Mouse (Mus musculus) adrenal gland, postnatal 25 days (tissue): ENCODE results near the gene 9230102O04Rik. TPM values are rescaled to one million over a fixed set of nuclear protein-coding genes. Genes with fewer than 3 reads are reported as not detected.

Source experiments
- DNase-seq: peaks from one replicate; pipeline ENCODE4 v3.0.0; 2021; ENCODE audit warnings: mixed read lengths
- total RNA-seq: library from RNA; stranded (reverse); gene quantifications from 2 replicates; pipeline ENCODE4 v1.2.3, GENCODE M21; 2021

9230102O04Rik gene
- total RNA-seq, 1 experiment from 2014 or later = not detected

GRCm38 (mm10) chr2:9885217-9885770, 4.0 kb downstream of the 9230102O04Rik start:
- DNase-seq = no peak

GRCm38 (mm10) chr2:9884533-9885216, 4.7 kb downstream of the 9230102O04Rik start:
- no peak for DNase-seq

- DNase-seq = no peak
These were observed 5.4 kb downstream of the 9230102O04Rik start for GRCm38 (mm10) chr2:9883803-9884532.

GRCm38 (mm10) chr2:9882926-9883802, 6.2 kb downstream of the 9230102O04Rik start:
- DNase-seq = no peak

GRCm38 (mm10) chr2:9882371-9882925, 6.9 kb downstream of the 9230102O04Rik start:
- peak; percentile 50 for DNase-seq

- no peak for DNase-seq
These were observed 7.7 kb downstream of the 9230102O04Rik start for GRCm38 (mm10) chr2:9881611-9882023.

GRCm38 (mm10) chr2:9881051-9881591, 8.2 kb downstream of the 9230102O04Rik start, which contains the start of gene 4930412O13Rik:
TSS of gene 4930412O13Rik (plus strand) at chr2:9881252.
- DNase-seq = no peak

- no peak for DNase-seq
These were observed 9.1 kb downstream of the 9230102O04Rik start for GRCm38 (mm10) chr2:9880271-9880670.

- DNase-seq = peak; percentile 93
These were observed 9.8 kb downstream of the 9230102O04Rik start for GRCm38 (mm10) chr2:9879493-9879892.

- DNase-seq = peak; percentile 28
These were observed 10.2 kb downstream of the 9230102O04Rik start for GRCm38 (mm10) chr2:9879092-9879491.

- peak; percentile 51 for DNase-seq
These were observed 10.7 kb downstream of the 9230102O04Rik start for GRCm38 (mm10) chr2:9878564-9879081.

- DNase-seq = no peak
These were observed 11.3 kb downstream of the 9230102O04Rik start for GRCm38 (mm10) chr2:9877966-9878563.

- DNase-seq = peak; percentile 30
These were observed 12.0 kb downstream of the 9230102O04Rik start for GRCm38 (mm10) chr2:9877326-9877690.

- DNase-seq = no peak
These were observed 12.6 kb downstream of the 9230102O04Rik start for GRCm38 (mm10) chr2:9876621-9877325.

GRCm38 (mm10) chr2:9875676-9876357, 13.5 kb downstream of the 9230102O04Rik start:
- DNase-seq = no peak

- no peak for DNase-seq
These were observed 14.1 kb downstream of the 9230102O04Rik start for GRCm38 (mm10) chr2:9875220-9875619.

GRCm38 (mm10) chr2:9874467-9875219, 14.7 kb downstream of the 9230102O04Rik start:
- no peak for DNase-seq

GRCm38 (mm10) chr2:9873757-9874156, 15.6 kb downstream of the 9230102O04Rik start:
- DNase-seq = no peak

- no peak for DNase-seq
These were observed 16.7 kb downstream of the 9230102O04Rik start for GRCm38 (mm10) chr2:9872682-9873081.
